Mouse (Mus musculus) stomach, embryonic 14.5 days (tissue): ENCODE data around the gene Abcc10. TPM values are rescaled to one million over a fixed set of nuclear protein-coding genes. Genes with fewer than 3 reads are reported as not detected.

Source experiments
- ATAC-seq: fragments of 200-750 bp; cut with Nextera tagmentation; 2 replicates; pipeline ENCODE4 v1.8.0; 2017; ENCODE audit warnings: low read depth, moderate TSS enrichment; ENCODE audit not compliant: insufficient number of reproducible peaks, insufficient read depth, low FRiP score
- H3K27ac ChIP-seq: fragments of 300-500 bp; sonication (generic); 2 replicates; pipeline ENCODE4 v1.5.1; 2014; ENCODE audit warnings: mild to moderate bottlenecking, low read length, moderate library complexity, mixed read lengths
- H3K27me3 ChIP-seq: fragments of 300-500 bp; sonication (generic); 2 replicates; pipeline ENCODE4 v1.6.1; 2014; ENCODE audit warnings: low read length, control low read depth, mixed read lengths; ENCODE audit not compliant: control insufficient read depth, insufficient read depth
- H3K36me3 ChIP-seq: fragments of 300-500 bp; sonication (generic); 2 replicates; pipeline ENCODE4 v1.6.1; 2014; ENCODE audit warnings: mild to moderate bottlenecking, control low read depth, low read length, moderate library complexity, mixed read lengths; ENCODE audit not compliant: control insufficient read depth, insufficient read depth
- H3K4me1 ChIP-seq: fragments of 300-500 bp; sonication (generic); 2 replicates; pipeline ENCODE4 v1.6.1; 2014; ENCODE audit warnings: low read length, control low read depth, mixed read lengths; ENCODE audit not compliant: control insufficient read depth, insufficient read depth
- H3K4me2 ChIP-seq: fragments of 300-500 bp; sonication (generic); replicated peaks from 2 replicates; pipeline ENCODE4 v1.6.1; 2014; ENCODE audit warnings: low read depth, low read length, control low read depth
- H3K4me3 ChIP-seq: fragments of 300-500 bp; sonication (generic); 2 replicates; pipeline ENCODE4 v1.5.1; 2014; ENCODE audit warnings: low read depth, low read length, control low read depth
- H3K9ac ChIP-seq: fragments of 300-500 bp; sonication (generic); replicated peaks from 2 replicates; pipeline ENCODE4 v1.6.1; 2014; ENCODE audit warnings: low read depth, mild to moderate bottlenecking, control low read depth, low read length, moderate library complexity, mixed read lengths
- H3K9me3 ChIP-seq: fragments of 300-500 bp; sonication (generic); 2 replicates; pipeline ENCODE4 v1.6.1; 2016; ENCODE audit warnings: low read depth, low read length, control low read depth; ENCODE audit not compliant: control insufficient read depth
- WGBS: fragments of 180-500 bp; shearing (Covaris S2); extraction: QIAGEN DNeasy Blood & Tissue Kit; methylation state at CpG from one replicate; pipeline ENCODE4 v1.1.7; 2014; 5-methylcytosine and 5-hydroxymethylcytosine counted together
- polyA plus RNA-seq: library from polyadenylated mRNA; unstranded; fragments of >200 nt; fragmentation: Nextera tagmentation; extraction: Ambion mirVana; gene quantifications from 2 replicates; pipeline ENCODE4 v1.2.1, GENCODE M21; 2014

Gene Abcc10
- polyA plus RNA-seq, 1 experiment from 2014 or later, result 4.9 TPM

GRCm38 (mm10) chr17:46298220-46298913 is 29.8 kb downstream of the Abcc10 start:
- Histone ChIP-seq H3K4me2 (peak overlapping the region; percentile 100), H3K27ac (no peak overlapping the region), H3K4me1 (peaks cover 5% of the 10 kb centered on the region; the same call in 1 of the 2 replicates), H3K27me3 (peaks cover 22% of the 10 kb centered on the region), H3K4me3 (peak overlapping the region; percentile 63), H3K9ac (peak overlapping the region; percentile 40; the same call in 1 of the 2 replicates), H3K9me3 (no peaks in the 10 kb centered on the region), H3K36me3 (no peaks in the 10 kb centered on the region)
- WGBS, result under 1% methylated on average over 48 of the region's 48 CpGs
- ATAC-seq, result peak; percentile 79

GRCm38 (mm10) chr17:46297364-46298219 is 30.6 kb downstream of the Abcc10 start, which contains the start of gene Dlk2:
Dlk2 (plus strand) TSS chr17:46297421.
- under 1% methylated on average over 55 of the region's 86 CpGs for WGBS
- H3K9me3 ChIP-seq, result no peaks in the 10 kb centered on the region
- H3K4me3 ChIP-seq, result peak within 1 kb of the TSS; percentile 63
- peaks cover 5% of the 10 kb centered on the region; the same call in 1 of the 2 replicates for H3K4me1 ChIP-seq
- H3K27me3 ChIP-seq, result peaks cover 22% of the 10 kb centered on the region
- H3K4me2 ChIP-seq, result peak within 1 kb of the TSS; percentile 100
- ATAC-seq, result peak; percentile 21
- H3K9ac ChIP-seq, result peak within 1 kb of the TSS; percentile 40; the same call in 1 of the 2 replicates
- H3K27ac ChIP-seq, result no peak within 1 kb of the TSS
- no peaks in the 10 kb centered on the region for H3K36me3 ChIP-seq

GRCm38 (mm10) chr17:46297028-46297363 is 31.2 kb downstream of the Abcc10 start:
- Histone ChIP-seq H3K9ac (no peak overlapping the region), H3K27me3 (peaks cover 22% of the 10 kb centered on the region), H3K4me1 (peaks cover 5% of the 10 kb centered on the region; the same call in 1 of the 2 replicates), H3K27ac (no peak overlapping the region), H3K9me3 (no peaks in the 10 kb centered on the region), H3K4me3 (peak overlapping the region; percentile 63), H3K36me3 (no peaks in the 10 kb centered on the region), H3K4me2 (peak overlapping the region; percentile 100)
- ATAC-seq, result no peak
- WGBS, result 9% methylated on average over 6 of the region's 6 CpGs

- H3K4me3 ChIP-seq, result no peak overlapping the region
- 42% methylated on average over 6 of the region's 6 CpGs for WGBS
- H3K4me2 ChIP-seq, result no peak overlapping the region
- no peak overlapping the region for H3K27ac ChIP-seq
- peaks cover 5% of the 10 kb centered on the region; the same call in 1 of the 2 replicates for H3K4me1 ChIP-seq
- no peak overlapping the region for H3K9ac ChIP-seq
- no peak for ATAC-seq
- peaks cover 22% of the 10 kb centered on the region for H3K27me3 ChIP-seq
- H3K36me3 ChIP-seq, result no peaks in the 10 kb centered on the region
- no peaks in the 10 kb centered on the region for H3K9me3 ChIP-seq
These were observed 31.6 kb downstream of the Abcc10 start for GRCm38 (mm10) chr17:46296601-46297000.

GRCm38 (mm10) chr17:46287678-46288095 is 40.5 kb downstream of the Abcc10 start:
- Histone ChIP-seq H3K4me2 (no peak overlapping the region), H3K9me3 (no peaks in the 10 kb centered on the region), H3K4me3 (no peak overlapping the region), H3K4me1 (peaks cover 12% of the 10 kb centered on the region; the same call in 1 of the 2 replicates), H3K36me3 (no peaks in the 10 kb centered on the region), H3K9ac (no peak overlapping the region), H3K27me3 (no peaks in the 10 kb centered on the region), H3K27ac (peak overlapping the region; percentile 58)
- no peak; the same call in 1 of the 2 replicates for ATAC-seq
- 46% methylated on average over 11 of the region's 11 CpGs for WGBS

GRCm38 (mm10) chr17:46285407-46285806 is 42.7 kb downstream of the Abcc10 start:
- Histone ChIP-seq H3K27me3 (no peaks in the 10 kb centered on the region), H3K4me1 (peaks cover 23% of the 10 kb centered on the region), H3K4me2 (no peak overlapping the region), H3K9ac (no peak overlapping the region), H3K4me3 (no peak overlapping the region), H3K27ac (no peak overlapping the region), H3K36me3 (peaks cover 4% of the 10 kb centered on the region), H3K9me3 (no peaks in the 10 kb centered on the region)
- WGBS, result 36% methylated on average over 6 of the region's 6 CpGs
- ATAC-seq, result no peak

GRCm38 (mm10) chr17:46284653-46285052 is 43.5 kb downstream of the Abcc10 start:
- H3K4me3 ChIP-seq, result no peak overlapping the region
- peaks cover 11% of the 10 kb centered on the region for H3K36me3 ChIP-seq
- H3K9ac ChIP-seq, result no peak overlapping the region
- no peak overlapping the region for H3K27ac ChIP-seq
- H3K4me1 ChIP-seq, result peaks cover 23% of the 10 kb centered on the region
- no peak for ATAC-seq
- 34% methylated on average over 7 of the region's 7 CpGs for WGBS
- no peaks in the 10 kb centered on the region for H3K27me3 ChIP-seq
- no peak overlapping the region for H3K4me2 ChIP-seq
- no peaks in the 10 kb centered on the region for H3K9me3 ChIP-seq

- H3K27me3 ChIP-seq, result no peaks in the 10 kb centered on the region
- H3K4me2 ChIP-seq, result no peak overlapping the region
- H3K9me3 ChIP-seq, result no peaks in the 10 kb centered on the region
- H3K9ac ChIP-seq, result no peak overlapping the region
- no peak for ATAC-seq
- 82% methylated on average over 8 of the region's 8 CpGs for WGBS
- H3K4me3 ChIP-seq, result no peak overlapping the region
- peaks cover 17% of the 10 kb centered on the region for H3K36me3 ChIP-seq
- H3K4me1 ChIP-seq, result peaks cover 23% of the 10 kb centered on the region
- no peak overlapping the region for H3K27ac ChIP-seq
These were observed 44.2 kb downstream of the Abcc10 start for GRCm38 (mm10) chr17:46283911-46284310.
